In the genomic region with DNA sequence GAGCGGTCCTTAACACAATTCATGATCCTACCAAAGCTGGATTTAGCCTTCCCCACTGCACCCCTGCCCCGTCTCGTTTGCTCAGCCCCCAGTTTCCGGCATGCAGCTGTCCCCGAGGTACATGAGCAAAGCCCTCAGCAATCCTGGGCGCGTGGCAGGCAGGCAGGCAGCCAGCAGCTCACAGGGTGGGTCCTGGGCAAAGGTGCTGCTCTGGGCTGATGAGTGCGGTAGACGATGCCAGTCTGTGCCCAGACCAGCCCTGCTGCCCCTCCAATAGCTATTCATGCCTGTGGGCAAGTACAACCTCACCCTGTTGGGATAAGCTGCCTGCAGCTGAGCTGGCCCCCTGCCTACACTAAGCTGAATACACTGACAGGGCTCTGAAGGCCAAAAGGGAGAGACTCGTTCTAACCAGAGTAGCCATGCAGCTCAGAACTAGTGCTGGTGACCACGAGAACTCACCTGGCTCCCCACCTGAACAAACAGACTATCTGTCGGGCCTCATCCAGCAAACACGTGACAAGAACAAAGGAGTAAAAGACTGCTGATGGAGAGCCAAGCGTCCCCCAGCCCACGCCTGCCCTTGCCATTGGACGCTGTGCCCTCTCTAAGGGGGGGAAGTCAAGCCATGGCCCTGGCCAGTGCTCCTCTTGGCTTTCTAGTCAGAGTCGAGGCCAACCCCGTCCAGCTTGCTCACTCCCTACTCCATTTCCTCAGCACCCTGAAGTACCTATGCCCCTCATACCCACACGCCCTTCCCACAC, we compare ENCODE assay signal across 1 mouse cellular context.
A peak's percentile ranks its signal among the peaks of the same experiment; 100 is the strongest.
TF ChIP-seq lines count a peak whose summit lies in the region.

No protein-coding gene starts in this region.

TF ChIP-seq in myocyte, 11 proteins besides CTCF, POLR2A, EP300 and RAD21:
- TF ChIP-seq TCF12 (IDR thresholded peaks at IDR 0.05; ENCODE audit: insufficient read depth, poor library complexity, severe bottlenecking) (peak; percentile 56), TCF3 (IDR thresholded peaks at IDR 0.05; ENCODE audit: insufficient read length, low read depth) (peak; percentile 69), CEBPB (IDR thresholded peaks at IDR 0.05; ENCODE audit: insufficient read depth, poor library complexity, severe bottlenecking) (no peak), MYOG (IDR thresholded peaks at IDR 0.05; ENCODE audit: control insufficient read depth in 1 of 3, insufficient read depth in 1 of 3, insufficient read length in 2 of 3, low read depth in 2 of 3) (peak; percentile 88 to 100 (median 99)), E2F4 (IDR thresholded peaks at IDR 0.05; ENCODE audit: insufficient read depth) (no peak), MYOD1 (IDR thresholded peaks at IDR 0.05; ENCODE audit: control insufficient read depth in 1 of 3, insufficient read length in 2 of 3, low read depth in 2 of 3) (peak in 2 of 3 experiments; percentile 94 to 97), REST (IDR thresholded peaks at IDR 0.05; ENCODE audit: insufficient read depth, insufficient read length) (no peak), SRF (IDR thresholded peaks at IDR 0.05; ENCODE audit: control insufficient read depth, insufficient read length, low read depth) (no peak), POLR2AphosphoS2 (IDR thresholded peaks at IDR 0.05; ENCODE audit: insufficient read length, low read depth) (no peak), USF1 (IDR thresholded peaks at IDR 0.05; ENCODE audit: low read depth) (no peak), MAX (IDR thresholded peaks at IDR 0.05; ENCODE audit: low read depth) (no peak)
